Mouse (Mus musculus) liver, adult 2 months (tissue): ENCODE data around the gene Nrd1.

Experiments
- CTCF ChIP-seq: fragments of 200-500 bp; IDR thresholded peaks from 2 replicates; pipeline ENCODE4 v1.5.1; 2011; ENCODE audit warnings: low read depth, low read length, control low read depth
- POLR2A ChIP-seq: fragments of 200-500 bp; IDR thresholded peaks from 2 replicates; pipeline ENCODE4 v1.6.1; 2011; ENCODE audit warnings: low read length, control low read depth; ENCODE audit not compliant: insufficient read depth; ENCODE audit errors: extremely low read depth

DNA sequence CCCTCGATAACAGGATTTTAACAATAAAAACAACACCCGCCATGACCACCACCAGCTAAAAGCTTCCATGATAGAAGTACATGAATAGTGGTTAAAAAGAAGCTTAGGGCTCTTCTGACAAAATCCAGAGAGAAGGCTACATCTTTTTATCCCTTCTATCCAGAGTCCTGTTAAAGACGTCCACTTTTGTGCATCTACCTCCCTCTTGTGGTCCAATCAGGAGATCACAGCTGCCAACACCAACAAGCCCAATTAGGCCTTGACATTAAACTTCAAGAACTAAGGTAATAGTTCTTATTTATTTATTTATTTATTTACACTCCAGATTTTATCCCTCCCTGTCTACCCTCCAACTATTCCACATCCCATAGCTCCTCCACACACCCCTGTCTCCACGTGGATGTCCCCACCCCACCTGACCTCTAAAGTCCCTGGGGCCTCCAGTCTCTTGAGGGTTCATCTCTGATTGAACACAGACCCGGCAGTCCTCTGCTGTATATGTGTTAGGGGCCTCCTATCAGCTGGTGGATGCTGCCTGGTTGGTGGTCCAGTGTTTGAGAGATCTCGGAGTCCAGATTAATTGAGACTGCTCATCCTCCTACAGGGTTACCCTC is 23.9 kb upstream of the Nrd1 start:
- TF ChIP-seq POLR2A (no peak), CTCF (peak; percentile 36; the same call in 1 of the 2 replicates)
